Mouse (Mus musculus): ENCODE results near the gene Foxe1. TPM values are rescaled to one million over a fixed set of nuclear protein-coding genes. Genes with fewer than 3 reads are reported as not detected.

The Foxe1 gene
- polyA plus RNA-seq, 1 experiment from 2014 or later, result not detected

GRCm38 (mm10) chr4:46361258-46361657 is 17.8 kb downstream of the Foxe1 start:
- H3K9ac ChIP-seq (replicated peaks; ENCODE audit: low read depth, low read length), result no peak overlapping the region
- H3K4me1 ChIP-seq (ENCODE audit: control insufficient read depth, insufficient read depth, low read length), result no peaks in the 10 kb centered on the region
- H3K9me3 ChIP-seq (ENCODE audit: control insufficient read depth, low read length), result no peaks in the 10 kb centered on the region
- H3K4me2 ChIP-seq (ENCODE audit: low read depth, low read length), result no peak overlapping the region
- H3K27ac ChIP-seq (ENCODE audit: low read depth, low read length), result no peak overlapping the region
- no peaks in the 10 kb centered on the region for H3K36me3 ChIP-seq (ENCODE audit: control insufficient read depth, insufficient read depth, low read length)
- H3K4me3 ChIP-seq (ENCODE audit: low read depth, low read length), result no peak overlapping the region
- WGBS, result 80% methylated on average over 5 of the region's 5 CpGs
- no peak for ATAC-seq (ENCODE audit: low read depth)
- H3K27me3 ChIP-seq (ENCODE audit: control insufficient read depth, insufficient read depth, low read length), result no peaks in the 10 kb centered on the region

- no peak overlapping the region for H3K4me3 ChIP-seq (ENCODE audit: low read depth, low read length)
- no peak overlapping the region for H3K27ac ChIP-seq (ENCODE audit: low read depth, low read length)
- H3K9me3 ChIP-seq (ENCODE audit: control insufficient read depth, low read length), result no peaks in the 10 kb centered on the region
- 87% methylated on average over 2 of the region's 2 CpGs for WGBS
- ATAC-seq (ENCODE audit: low read depth), result no peak
- H3K36me3 ChIP-seq (ENCODE audit: control insufficient read depth, insufficient read depth, low read length), result no peaks in the 10 kb centered on the region
- no peaks in the 10 kb centered on the region for H3K4me1 ChIP-seq (ENCODE audit: control insufficient read depth, insufficient read depth, low read length)
- no peak overlapping the region for H3K4me2 ChIP-seq (ENCODE audit: low read depth, low read length)
- H3K9ac ChIP-seq (replicated peaks; ENCODE audit: low read depth, low read length), result no peak overlapping the region
- H3K27me3 ChIP-seq (ENCODE audit: control insufficient read depth, insufficient read depth, low read length), result no peaks in the 10 kb centered on the region
These were observed 21.0 kb downstream of the Foxe1 start for GRCm38 (mm10) chr4:46364360-46364759.

- 12% methylated on average over 12 of the region's 12 CpGs for WGBS
- ATAC-seq (ENCODE audit: low read depth), result no peak; the same call in 1 of the 2 replicates
- Histone ChIP-seq H3K4me2 (ENCODE audit: low read depth, low read length) (no peak overlapping the region), H3K4me3 (ENCODE audit: low read depth, low read length) (no peak overlapping the region), H3K9me3 (ENCODE audit: control insufficient read depth, low read length) (no peaks in the 10 kb centered on the region), H3K4me1 (ENCODE audit: control insufficient read depth, insufficient read depth, low read length) (no peaks in the 10 kb centered on the region), H3K36me3 (ENCODE audit: control insufficient read depth, insufficient read depth, low read length) (no peaks in the 10 kb centered on the region), H3K27me3 (ENCODE audit: control insufficient read depth, insufficient read depth, low read length) (no peaks in the 10 kb centered on the region), H3K9ac (replicated peaks; ENCODE audit: low read depth, low read length) (no peak overlapping the region), H3K27ac (ENCODE audit: low read depth, low read length) (no peak overlapping the region)
These were observed 24.1 kb downstream of the Foxe1 start for GRCm38 (mm10) chr4:46367487-46367959.

- Histone ChIP-seq H3K4me3 (ENCODE audit: low read depth, low read length) (no peak overlapping the region), H3K27ac (ENCODE audit: low read depth, low read length) (no peak overlapping the region), H3K9ac (replicated peaks; ENCODE audit: low read depth, low read length) (no peak overlapping the region), H3K9me3 (ENCODE audit: control insufficient read depth, low read length) (no peaks in the 10 kb centered on the region), H3K4me2 (ENCODE audit: low read depth, low read length) (no peak overlapping the region), H3K4me1 (ENCODE audit: control insufficient read depth, insufficient read depth, low read length) (no peaks in the 10 kb centered on the region), H3K36me3 (ENCODE audit: control insufficient read depth, insufficient read depth, low read length) (no peaks in the 10 kb centered on the region), H3K27me3 (ENCODE audit: control insufficient read depth, insufficient read depth, low read length) (no peaks in the 10 kb centered on the region)
- no peak for ATAC-seq (ENCODE audit: low read depth)
- WGBS, result 71% methylated on average over 4 of the region's 4 CpGs
These were observed 25.7 kb downstream of the Foxe1 start for GRCm38 (mm10) chr4:46369070-46369469.

- Histone ChIP-seq H3K4me3 (ENCODE audit: low read depth, low read length) (no peak overlapping the region), H3K27me3 (ENCODE audit: control insufficient read depth, insufficient read depth, low read length) (no peaks in the 10 kb centered on the region)
- no peak for ATAC-seq (ENCODE audit: low read depth)
These were observed 27.0 kb downstream of the Foxe1 start for GRCm38 (mm10) chr4:46370406-46370805.

GRCm38 (mm10) chr4:46371030-46371429 is 27.6 kb downstream of the Foxe1 start:
- ATAC-seq (ENCODE audit: low read depth), result peak; percentile 83; the same call in 1 of the 2 replicates
- H3K4me2 ChIP-seq (ENCODE audit: low read depth, low read length), result peak overlapping the region; percentile 36
- no peak overlapping the region for H3K9ac ChIP-seq (replicated peaks; ENCODE audit: low read depth, low read length)
- no peaks in the 10 kb centered on the region for H3K9me3 ChIP-seq (ENCODE audit: control insufficient read depth, low read length)
- H3K36me3 ChIP-seq (ENCODE audit: control insufficient read depth, insufficient read depth, low read length), result no peaks in the 10 kb centered on the region
- 2% methylated on average over 19 of the region's 19 CpGs for WGBS
- H3K4me1 ChIP-seq (ENCODE audit: control insufficient read depth, insufficient read depth, low read length), result no peaks in the 10 kb centered on the region
- H3K4me3 ChIP-seq (ENCODE audit: low read depth, low read length), result no peak overlapping the region
- H3K27ac ChIP-seq (ENCODE audit: low read depth, low read length), result no peak overlapping the region
- no peaks in the 10 kb centered on the region for H3K27me3 ChIP-seq (ENCODE audit: control insufficient read depth, insufficient read depth, low read length)

More at GRCm38 (mm10) chr4:46370406-46370805, 27.0 kb downstream of the Foxe1 start:
- Histone ChIP-seq H3K4me2 (ENCODE audit: low read depth, low read length) (no peak overlapping the region), H3K36me3 (ENCODE audit: control insufficient read depth, insufficient read depth, low read length) (no peaks in the 10 kb centered on the region), H3K9me3 (ENCODE audit: control insufficient read depth, low read length) (no peaks in the 10 kb centered on the region), H3K9ac (replicated peaks; ENCODE audit: low read depth, low read length) (no peak overlapping the region), H3K27ac (ENCODE audit: low read depth, low read length) (no peak overlapping the region), H3K4me1 (ENCODE audit: control insufficient read depth, insufficient read depth, low read length) (no peaks in the 10 kb centered on the region)
- 62% methylated on average over 6 of the region's 6 CpGs for WGBS

- peaks cover 5% of the 10 kb centered on the region; the same call in 1 of the 2 replicates for H3K36me3 ChIP-seq (ENCODE audit: control insufficient read depth, insufficient read depth, low read length)
- H3K27ac ChIP-seq (ENCODE audit: low read depth, low read length), result no peak overlapping the region
- WGBS, result 63% methylated on average over 6 of the region's 6 CpGs
- ATAC-seq (ENCODE audit: low read depth), result no peak
- H3K9ac ChIP-seq (replicated peaks; ENCODE audit: low read depth, low read length), result no peak overlapping the region
- H3K9me3 ChIP-seq (ENCODE audit: control insufficient read depth, low read length), result no peaks in the 10 kb centered on the region
- no peaks in the 10 kb centered on the region for H3K4me1 ChIP-seq (ENCODE audit: control insufficient read depth, insufficient read depth, low read length)
- 0 out of 2 replicates have a peak overlapping the region, but pooled peaks have one; percentile 14 for H3K4me3 ChIP-seq (ENCODE audit: low read depth, low read length)
- H3K27me3 ChIP-seq (ENCODE audit: control insufficient read depth, insufficient read depth, low read length), result no peaks in the 10 kb centered on the region
- peak overlapping the region; percentile 50 for H3K4me2 ChIP-seq (ENCODE audit: low read depth, low read length)
These were observed 31.0 kb downstream of the Foxe1 start for GRCm38 (mm10) chr4:46374455-46374854.

GRCm38 (mm10) chr4:46374869-46375368 is 31.5 kb downstream of the Foxe1 start:
- WGBS, result 22% methylated on average over 22 of the region's 22 CpGs
- Histone ChIP-seq H3K27me3 (ENCODE audit: control insufficient read depth, insufficient read depth, low read length) (no peaks in the 10 kb centered on the region), H3K4me2 (ENCODE audit: low read depth, low read length) (peak overlapping the region; percentile 50), H3K9ac (replicated peaks; ENCODE audit: low read depth, low read length) (0 out of 2 replicates have a peak overlapping the region, but pooled peaks have one; percentile 4), H3K9me3 (ENCODE audit: control insufficient read depth, low read length) (no peaks in the 10 kb centered on the region), H3K4me1 (ENCODE audit: control insufficient read depth, insufficient read depth, low read length) (no peaks in the 10 kb centered on the region), H3K36me3 (ENCODE audit: control insufficient read depth, insufficient read depth, low read length) (peaks cover 9% of the 10 kb centered on the region; the same call in 1 of the 2 replicates), H3K4me3 (ENCODE audit: low read depth, low read length) (0 out of 2 replicates have a peak overlapping the region, but pooled peaks have one; percentile 14), H3K27ac (ENCODE audit: low read depth, low read length) (no peak overlapping the region)
- peak; percentile 77 for ATAC-seq (ENCODE audit: low read depth)

GRCm38 (mm10) chr4:46388556-46388955 is 45.1 kb downstream of the Foxe1 start:
- WGBS, result 37% methylated on average over 5 of the region's 5 CpGs

More at GRCm38 (mm10) chr4:46388556-46388955, 45.1 kb downstream of the Foxe1 start:
- no peaks in the 10 kb centered on the region for H3K9me3 ChIP-seq (ENCODE audit: control insufficient read depth, low read length)
- peak overlapping the region; percentile 85; the same call in 1 of the 2 replicates for H3K27ac ChIP-seq (ENCODE audit: low read depth, low read length)
- H3K4me3 ChIP-seq (ENCODE audit: low read depth, low read length), result peak overlapping the region; percentile 49
- no peaks in the 10 kb centered on the region for H3K4me1 ChIP-seq (ENCODE audit: control insufficient read depth, insufficient read depth, low read length)
- H3K9ac ChIP-seq (replicated peaks; ENCODE audit: low read depth, low read length), result no peak overlapping the region
- no peaks in the 10 kb centered on the region for H3K27me3 ChIP-seq (ENCODE audit: control insufficient read depth, insufficient read depth, low read length)
- peak overlapping the region; percentile 55 for H3K4me2 ChIP-seq (ENCODE audit: low read depth, low read length)
- peaks cover 3% of the 10 kb centered on the region; the same call in 1 of the 2 replicates for H3K36me3 ChIP-seq (ENCODE audit: control insufficient read depth, insufficient read depth, low read length)
- ATAC-seq (ENCODE audit: low read depth), result no peak
